Comparison of ENCODE assay signal across 8 mouse cellular contexts in genomic region chr13:28520127-28520482, GRCm38 (mm10).
"Had no signal": no experiment of that assay in that cellular context is flagged by ENCODE, and none has a peak within 500 bp of the region (broad histone marks: within the 10 kb centered on the region; RNA-seq: fewer than 3 reads in every experiment).

No protein-coding gene starts in this region.

- H3K4me2 ChIP-seq: midbrain, embryonic 12.5 days; neural tube, embryonic 15.5 days had no signal

- H3K36me3 ChIP-seq: midbrain, embryonic 12.5 days; neural tube, embryonic 15.5 days had no signal

- H3K27me3 ChIP-seq: midbrain, embryonic 12.5 days; neural tube, embryonic 15.5 days had no signal

- H3K27ac ChIP-seq: left cerebral cortex, adult 2 months; liver, embryonic 14.5 days; midbrain, embryonic 12.5 days; neural tube, embryonic 15.5 days had no signal

- H3K9ac ChIP-seq: liver, embryonic 14.5 days; midbrain, embryonic 12.5 days; neural tube, embryonic 15.5 days had no signal

- ATAC-seq: inflammation-experienced regulatory T-cells, adult 6 months had no signal

- DNase-seq: lung, postnatal 14 days; spleen, adult 18-20 months; thymus, postnatal 36 days had no signal

- H3K4me3 ChIP-seq: left cerebral cortex, adult 2 months; midbrain, embryonic 12.5 days; neural tube, embryonic 15.5 days had no signal

- H3K9me3 ChIP-seq: midbrain, embryonic 12.5 days; neural tube, embryonic 15.5 days had no signal
